Mouse (Mus musculus) pancreas, adult 10 weeks (tissue): ENCODE results near the gene Aff2. TPM values are rescaled to one million over a fixed set of nuclear protein-coding genes. Genes with fewer than 3 reads are reported as not detected.

Source experiments
- polyA plus RNA-seq: library from polyadenylated mRNA; stranded (reverse); fragments of 350-450 nt; fragmentation: Illumina TruSeq; extraction: RNeasy Lipid Tissue Mini Kit (QIAGEN cat#74804); gene quantifications from one replicate; pipeline ENCODE4 v1.2.3, GENCODE M21; 2015; ENCODE audit warnings: low read depth, low replicate concordance; ENCODE audit not compliant: insufficient read depth

Aff2 gene
- polyA plus RNA-seq: 0.76 TPM

DNA sequence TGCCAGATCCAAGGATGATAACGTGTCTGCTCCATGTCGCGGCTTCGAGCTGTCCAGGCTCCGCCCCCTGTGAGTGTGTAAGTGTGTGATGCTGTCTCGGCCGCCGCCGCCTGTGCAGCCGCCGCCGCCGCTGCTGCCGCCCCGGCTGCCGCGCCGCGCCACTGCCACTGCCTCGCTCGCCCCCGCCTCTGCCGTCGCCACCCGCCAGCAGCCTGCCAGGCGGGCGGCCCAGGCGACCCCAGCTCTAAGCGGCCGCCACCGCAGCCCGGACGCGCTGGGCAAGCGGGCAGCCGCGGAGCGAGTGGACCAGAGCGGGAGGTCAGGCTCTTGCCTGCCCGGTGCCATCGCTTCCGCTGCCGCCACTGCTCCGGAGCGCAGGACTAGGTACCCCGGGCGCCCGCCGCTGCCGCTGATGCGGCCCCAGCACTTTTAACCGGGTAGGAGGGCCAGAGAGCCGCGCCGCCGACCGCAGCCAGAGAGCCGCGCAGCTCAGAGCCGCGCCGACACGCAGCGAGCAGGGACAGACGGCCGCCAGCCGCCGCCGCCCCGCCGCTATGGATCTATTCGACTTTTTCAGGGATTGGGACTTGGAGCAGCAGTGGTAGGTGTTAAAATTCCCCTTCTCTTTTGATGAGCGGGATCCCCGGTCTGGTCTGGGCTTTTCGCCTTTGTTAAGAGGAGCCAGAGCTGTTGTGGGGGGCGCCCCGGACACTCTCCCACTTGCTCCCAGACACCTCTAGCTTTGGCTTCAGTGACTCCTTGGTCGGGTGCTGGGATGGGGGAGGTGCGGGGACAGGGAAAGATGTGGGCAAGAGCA is at the start of gene Aff2:
Gene Aff2, plus strand, starts transcription at position 57 of the 817 bp plus-strand sequence.

